Mouse (Mus musculus): ENCODE measurements around the gene Paqr7. TPM values are rescaled to one million over a fixed set of nuclear protein-coding genes. Genes with fewer than 3 reads are reported as not detected.

Paqr7 gene
- total and polyA plus RNA-seq, 3 experiments = 0.19 to 2.4 TPM; not detected in 1

DNA sequence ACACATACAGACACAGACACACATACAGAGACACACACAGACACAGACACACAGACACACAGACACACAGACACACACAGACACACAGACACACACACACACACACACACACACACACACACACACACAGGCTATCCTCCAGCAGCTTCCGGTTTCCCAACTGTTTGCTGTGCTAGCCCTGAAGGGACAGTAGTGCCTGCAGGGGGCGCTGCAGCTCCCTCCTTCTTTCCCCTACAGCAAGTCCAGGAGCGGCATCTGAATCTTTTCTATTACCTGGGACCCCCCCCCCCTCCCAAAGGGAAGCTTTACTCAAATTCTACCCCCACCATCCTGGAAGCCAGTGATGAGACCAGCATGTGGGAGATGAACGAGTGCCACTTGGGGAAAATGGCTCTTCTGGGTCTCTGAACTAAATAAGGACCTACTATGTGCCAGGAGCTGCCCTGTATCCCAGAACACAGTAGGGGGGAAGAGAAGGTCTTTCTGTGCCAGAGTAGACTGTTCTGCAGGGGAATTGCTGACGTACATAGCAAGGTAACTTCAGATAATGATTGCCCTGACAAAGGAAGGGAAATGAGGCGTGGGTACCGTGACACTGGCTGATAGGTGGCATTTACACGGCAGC lies 59.6 kb downstream of the Paqr7 start:
- H3K4me1 ChIP-seq (ENCODE audit: control insufficient read depth in 1 of 2, insufficient read depth in 2 of 2, low read length in 2 of 2) = peaks cover 2 to 16% of the 10 kb centered on the region in 2 experiments
- DNase-seq (ENCODE audit: low read depth, low spot score) = peak; percentile 64
- H3K9me3 ChIP-seq (replicated peaks; ENCODE audit: insufficient read depth, low read length) = no peaks in the 10 kb centered on the region
- no peaks in the 10 kb centered on the region for H3K27me3 ChIP-seq (ENCODE audit: control insufficient read depth in 1 of 2, insufficient read depth in 2 of 2, low read length in 2 of 2)
- TF ChIP-seq SMC3 (IDR thresholded peaks at IDR 0.05; ENCODE audit: low read depth, low read length) (peak; percentile 41), MAZ (IDR thresholded peaks at IDR 0.05; ENCODE audit: low read depth, low read length) (no peak), SIN3A (IDR thresholded peaks at IDR 0.05; ENCODE audit: low read length) (no peak), GATA1 (IDR thresholded peaks at IDR 0.05; ENCODE audit: low read depth, low read length) (no peak), MAX (IDR thresholded peaks at IDR 0.05; ENCODE audit: low read length) (no peak), TCF12 (IDR thresholded peaks at IDR 0.05; ENCODE audit: low read depth, low read length) (no peak), MYC (IDR thresholded peaks at IDR 0.05; ENCODE audit: low read depth, low read length) (no peak), CHD2 (IDR thresholded peaks at IDR 0.05; ENCODE audit: low read length) (no peak), RAD21 (IDR thresholded peaks at IDR 0.05; ENCODE audit: low read depth, low read length) (peak; percentile 13), ZKSCAN1 (IDR thresholded peaks at IDR 0.05; ENCODE audit: low read depth, low read length) (peak; percentile 92), CTCF (IDR thresholded peaks at IDR 0.05 in 2 of 3, conservative IDR thresholded peaks at IDR 0.05 in 1 of 3; ENCODE audit: control insufficient read depth in 1 of 3, insufficient read depth in 1 of 3, low read depth in 2 of 3, low read length in 3 of 3, poor library complexity in 1 of 3, severe bottlenecking in 1 of 3) (peak; percentile 35 to 82 (median 57); a peak in 5 of 6 replicates), CHD1 (IDR thresholded peaks at IDR 0.05; ENCODE audit: low read depth, low read length) (no peak), ZMIZ1 (IDR thresholded peaks at IDR 0.05; ENCODE audit: low read depth, low read length) (no peak), NELFE (IDR thresholded peaks at IDR 0.05; ENCODE audit: low read depth, low read length) (no peak)
- H3K36me3 ChIP-seq (ENCODE audit: control insufficient read depth in 1 of 2, insufficient read depth in 2 of 2, low read length in 2 of 2) = peaks cover 0 to 7% of the 10 kb centered on the region in 2 experiments; a peak in 1 of 4 replicates
- no peak overlapping the region for H3K27ac ChIP-seq (ENCODE audit: control insufficient read depth, low read depth, low read length)
- H3K4me3 ChIP-seq (ENCODE audit: control insufficient read depth in 1 of 2, insufficient read depth in 1 of 2, low read depth in 2 of 2, low read length in 2 of 2) = no peak overlapping the region
- no peak overlapping the region for H3K9ac ChIP-seq (ENCODE audit: control insufficient read depth, low read depth, low read length, poor library complexity, severe bottlenecking)
- 0 out of 2 replicates have a peak, but pooled peaks cover 1% of the 10 kb centered on the region for H3K79me2 ChIP-seq (ENCODE audit: control insufficient read depth, insufficient read depth, low read length, poor library complexity)

DNA sequence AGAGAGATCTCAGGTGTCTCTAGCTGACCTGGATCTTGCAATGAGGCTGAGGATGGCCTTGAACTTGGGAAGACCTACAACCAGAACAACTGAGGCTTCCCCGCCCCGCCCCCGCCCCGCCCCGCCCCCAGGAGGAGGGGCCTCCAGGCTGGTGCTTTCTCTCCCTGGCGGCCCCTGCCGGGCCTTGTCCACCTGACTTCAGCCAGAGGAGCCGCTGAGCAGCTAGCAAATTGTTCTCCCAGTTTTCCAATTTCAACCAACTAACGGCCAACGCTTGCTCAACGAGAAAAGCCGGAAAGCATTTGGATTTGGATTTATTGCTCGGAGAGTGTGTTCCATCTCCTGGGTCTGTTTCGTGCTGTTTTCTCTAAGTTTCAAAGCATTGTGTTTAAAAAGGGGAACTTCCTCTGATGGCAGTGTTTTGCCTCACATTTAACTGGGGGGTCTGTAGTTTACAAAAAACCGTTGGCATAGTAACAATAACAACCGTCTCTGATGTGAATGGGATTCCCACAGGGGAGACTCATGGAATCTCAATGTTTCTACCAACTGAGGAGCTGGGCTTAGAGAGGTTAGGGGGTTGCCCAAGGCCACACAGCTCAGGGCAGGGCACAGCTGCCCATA lies 61.2 kb downstream of the Paqr7 start:
- peak overlapping the region; percentile 68 for H3K9ac ChIP-seq (ENCODE audit: control insufficient read depth, low read depth, low read length, poor library complexity, severe bottlenecking)
- H3K4me3 ChIP-seq (ENCODE audit: control insufficient read depth in 1 of 2, insufficient read depth in 1 of 2, low read depth in 2 of 2, low read length in 2 of 2) = peak overlapping the region; percentile 46 to 87
- peak overlapping the region; percentile 64 for H3K27ac ChIP-seq (ENCODE audit: control insufficient read depth, low read depth, low read length)
- H3K4me1 ChIP-seq (ENCODE audit: control insufficient read depth in 1 of 2, insufficient read depth in 2 of 2, low read length in 2 of 2) = peaks cover 2 to 7% of the 10 kb centered on the region in 2 experiments
- H3K79me2 ChIP-seq (ENCODE audit: control insufficient read depth, insufficient read depth, low read length, poor library complexity) = no peaks in the 10 kb centered on the region
- peak; percentile 75 for DNase-seq (ENCODE audit: low read depth, low spot score)
- H3K36me3 ChIP-seq (ENCODE audit: control insufficient read depth in 1 of 2, insufficient read depth in 2 of 2, low read length in 2 of 2) = peaks cover 0 to 4% of the 10 kb centered on the region in 2 experiments; a peak in 1 of 4 replicates
- no peaks in the 10 kb centered on the region for H3K9me3 ChIP-seq (replicated peaks; ENCODE audit: insufficient read depth, low read length)
- H3K27me3 ChIP-seq (ENCODE audit: control insufficient read depth in 1 of 2, insufficient read depth in 2 of 2, low read length in 2 of 2) = no peaks in the 10 kb centered on the region
- TF ChIP-seq ZKSCAN1 (IDR thresholded peaks at IDR 0.05; ENCODE audit: low read depth, low read length) (no peak), MYB (IDR thresholded peaks at IDR 0.05; ENCODE audit: low read depth, low read length) (0 out of 2 replicates have a peak, but pooled peaks have one; percentile 32), ELF1 (IDR thresholded peaks at IDR 0.05; ENCODE audit: low read depth, low read length) (no peak), MAFK (IDR thresholded peaks at IDR 0.05; ENCODE audit: borderline replicate concordance, low read depth, low read length) (no peak), POLR2AphosphoS5 (IDR thresholded peaks at IDR 0.05; ENCODE audit: borderline replicate concordance, low read depth, low read length) (no peak), GATA1 (IDR thresholded peaks at IDR 0.05; ENCODE audit: low read depth, low read length) (no peak), JUND (IDR thresholded peaks at IDR 0.05; ENCODE audit: low read depth, low read length) (no peak), TCF12 (IDR thresholded peaks at IDR 0.05; ENCODE audit: low read depth, low read length) (0 out of 2 replicates have a peak, but pooled peaks have one; percentile 16), TBP (IDR thresholded peaks at IDR 0.05; ENCODE audit: low read depth, low read length) (no peak), UBTF (IDR thresholded peaks at IDR 0.05; ENCODE audit: borderline replicate concordance, insufficient read depth, low read depth, low read length) (no peak), ZC3H11A (IDR thresholded peaks at IDR 0.05; ENCODE audit: low read depth, low read length) (no peak), USF1 (IDR thresholded peaks at IDR 0.05; ENCODE audit: low read depth, low read length) (peak; percentile 47; the same call in 1 of the 2 replicates), USF2 (IDR thresholded peaks at IDR 0.05; ENCODE audit: borderline replicate concordance in 1 of 2, insufficient read depth in 1 of 2, low read depth in 1 of 2, low read length in 2 of 2) (no peak), TAL1 (IDR thresholded peaks at IDR 0.05; ENCODE audit: low read length) (no peak), NRF1 (IDR thresholded peaks at IDR 0.05; ENCODE audit: insufficient read depth, low read depth, low read length, poor library complexity, severe bottlenecking) (no peak), NELFE (IDR thresholded peaks at IDR 0.05; ENCODE audit: low read depth, low read length) (no peak; the same call in 1 of the 2 replicates), GABPA (IDR thresholded peaks at IDR 0.05; ENCODE audit: low read depth, low read length) (no peak), RCOR1 (IDR thresholded peaks at IDR 0.05; ENCODE audit: low read depth, low read length) (no peak), CTCF (IDR thresholded peaks at IDR 0.05 in 2 of 3, conservative IDR thresholded peaks at IDR 0.05 in 1 of 3; ENCODE audit: control insufficient read depth in 1 of 3, insufficient read depth in 1 of 3, low read depth in 2 of 3, low read length in 3 of 3, poor library complexity in 1 of 3, severe bottlenecking in 1 of 3) (peak in 1 of 3 experiments; percentile 22; a peak in 3 of 6 replicates)

Measured in MEL (cell line).